Mouse (Mus musculus) erythroblast, embryonic 14.5 days (primary cell): ENCODE measurements around the gene Arid5b.

ENCODE experiments used
- GATA1 ChIP-seq: IDR thresholded peaks from 2 replicates; pipeline ENCODE4 v1.6.1; 2012; ENCODE audit warnings: low read length, inconsistent platforms, mixed read lengths
- TAL1 ChIP-seq: IDR thresholded peaks from 3 replicates; pipeline ENCODE4 v1.6.1; 2012; ENCODE audit warnings: low read length, inconsistent platforms, mixed read lengths

- TF ChIP-seq TAL1 (no peak), GATA1 (no peak)
Measured at GRCm38 (mm10) chr10:68054706-68055105, 223.8 kb downstream of the Arid5b start.
